Mouse (Mus musculus) midbrain, postnatal 0 days (tissue): ENCODE data around the gene Serpinf2. TPM values are rescaled to one million over a fixed set of nuclear protein-coding genes. Genes with fewer than 3 reads are reported as not detected.
"Not testable (repeated sequence)": the region's sequence is repeated elsewhere in the genome, so short reads cannot be mapped to it uniquely, and the experiment has no call there.

Experiments
- ATAC-seq: fragments of 200-750 bp; cut with Nextera tagmentation; 2 replicates; pipeline ENCODE4 v1.8.0; 2017; ENCODE audit warnings: moderate number of reproducible peaks, mild to moderate bottlenecking, moderate TSS enrichment, moderate library complexity; ENCODE audit not compliant: low FRiP score
- DNase-seq: peaks from one replicate; pipeline ENCODE4 v3.0.0-alpha.2; 2015; ENCODE audit warnings: low spot score
- H3K27ac ChIP-seq: fragments of 300-500 bp; sonication (generic); 2 replicates; pipeline ENCODE4 v1.5.1; 2014; ENCODE audit warnings: low read depth, mild to moderate bottlenecking, low read length, mixed read lengths
- H3K27me3 ChIP-seq: fragments of 300-500 bp; sonication (generic); 2 replicates; pipeline ENCODE4 v1.6.1; 2014; ENCODE audit warnings: low read length, control low read depth, mixed read lengths; ENCODE audit not compliant: insufficient read depth
- H3K36me3 ChIP-seq: fragments of 300-500 bp; sonication (generic); 2 replicates; pipeline ENCODE4 v1.6.1; 2014; ENCODE audit warnings: low read length, control low read depth, mixed read lengths; ENCODE audit not compliant: insufficient read depth
- H3K4me1 ChIP-seq: fragments of 300-500 bp; sonication (generic); 2 replicates; pipeline ENCODE4 v1.6.1; 2014; ENCODE audit warnings: mild to moderate bottlenecking, control low read depth, antibody characterized with exemption, low read length, mixed read lengths; ENCODE audit not compliant: insufficient read depth
- H3K4me2 ChIP-seq: fragments of 300-500 bp; sonication (generic); 2 replicates; pipeline ENCODE4 v1.6.1; 2014; ENCODE audit warnings: low read depth, mild to moderate bottlenecking, low read length, mixed read lengths; ENCODE audit not compliant: poor library complexity, severe bottlenecking
- H3K4me3 ChIP-seq: fragments of 300-500 bp; sonication (generic); 2 replicates; pipeline ENCODE4 v1.5.1; 2014; ENCODE audit warnings: low read depth, mild to moderate bottlenecking, low read length, moderate library complexity
- H3K9ac ChIP-seq: fragments of 300-500 bp; sonication (generic); replicated peaks from 2 replicates; pipeline ENCODE4 v1.6.1; 2014; ENCODE audit warnings: mild to moderate bottlenecking, low read length, moderate library complexity, mixed read lengths; ENCODE audit not compliant: poor library complexity, severe bottlenecking
- H3K9me3 ChIP-seq: fragments of 300-500 bp; sonication (generic); 2 replicates; pipeline ENCODE4 v1.6.1; 2016; ENCODE audit warnings: low read length, control low read depth
- CTCF ChIP-seq: IDR thresholded peaks from 2 replicates; pipeline ENCODE4 v1.5.1; 2016; ENCODE audit warnings: antibody characterized with exemption, mild to moderate bottlenecking
- WGBS: fragments of 180-500 bp; shearing (Covaris S2); extraction: QIAGEN DNeasy Blood & Tissue Kit; methylation state at CpG from one replicate; pipeline ENCODE4 v1.1.7; 2014; 5-methylcytosine and 5-hydroxymethylcytosine counted together
- microRNA counts: library from miRNA; unstranded; fragments of <30 nt; microRNA quantifications from one replicate; lab custom pipeline; 2015
- microRNA-seq: library from miRNA; unstranded; fragments of <30 nt; microRNA quantifications from one replicate; pipeline ENCODE4, GENCODE M21; 2016; ENCODE audit warnings: borderline number of aligned reads
- polyA plus RNA-seq: library from polyadenylated mRNA; unstranded; fragments of >200 nt; fragmentation: Nextera tagmentation; extraction: Ambion mirVana; gene quantifications from 2 replicates; pipeline ENCODE4 v1.2.1, GENCODE M21; 2015
- total RNA-seq: library from RNA; depleted of rRNA; stranded (reverse); fragments of >200 nt; gene quantifications from 2 replicates; pipeline ENCODE4 v1.2.3, GENCODE M21; 2014; rRNA removed

Serpinf2 gene
- total and polyA plus RNA-seq, 2 experiments from 2014 or later, result not detected

DNA sequence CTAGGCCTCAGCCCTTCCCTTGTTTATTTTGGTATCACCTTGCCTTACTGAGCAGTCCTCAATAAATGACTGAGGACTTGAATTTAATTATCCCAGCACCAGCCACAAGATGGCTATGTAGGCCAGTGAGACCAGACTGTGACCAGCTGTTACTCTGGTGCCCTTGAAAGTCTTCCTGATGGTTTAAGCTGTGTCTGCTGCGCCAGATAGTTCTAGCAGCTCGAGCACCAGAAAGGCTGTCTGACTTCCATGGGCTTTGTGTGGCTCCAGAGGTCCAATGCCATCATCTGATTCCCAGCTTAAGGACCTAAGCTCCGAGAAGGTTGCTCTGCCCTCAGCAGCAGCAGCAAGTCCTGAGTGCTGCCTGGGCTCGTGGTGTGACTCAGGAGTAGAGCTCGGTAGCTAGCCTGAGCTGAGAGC is 37.1 kb downstream of the Serpinf2 start:
- H3K4me1 ChIP-seq, result no peaks in the 10 kb centered on the region
- ATAC-seq, result peak; percentile 72; the same call in 1 of the 2 replicates
- no peaks in the 10 kb centered on the region for H3K9me3 ChIP-seq
- H3K4me3 ChIP-seq, result no peak overlapping the region
- H3K27ac ChIP-seq, result peak overlapping the region; percentile 60; the same call in 1 of the 2 replicates
- no peaks in the 10 kb centered on the region for H3K36me3 ChIP-seq
- H3K9ac ChIP-seq, result no peak overlapping the region
- peak; percentile 90 for DNase-seq
- 47% methylated on average over 5 of the region's 5 CpGs for WGBS
- no peak overlapping the region for H3K4me2 ChIP-seq
- TF ChIP-seq CTCF, result peak; percentile 87
- H3K27me3 ChIP-seq, result no peaks in the 10 kb centered on the region

DNA sequence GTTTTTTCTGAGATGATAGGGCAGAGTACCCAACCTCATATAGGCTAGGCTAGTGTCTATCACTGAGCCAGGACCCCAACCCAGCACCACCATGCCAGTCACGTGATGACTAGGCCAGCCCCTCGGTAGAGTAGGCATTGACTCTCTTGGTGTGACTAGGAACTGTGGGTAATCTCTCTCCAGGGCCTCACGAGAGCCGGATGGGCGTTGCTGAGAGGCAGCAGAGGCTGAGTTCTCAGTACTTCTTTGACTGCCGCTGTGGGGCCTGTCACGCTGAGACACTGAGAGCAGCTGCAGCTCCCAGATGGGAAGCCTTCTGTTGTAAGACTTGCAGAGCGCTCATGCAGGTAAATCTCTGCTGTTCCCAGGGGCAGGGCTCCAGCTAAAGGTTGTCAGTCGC is 39.3 kb downstream of the Serpinf2 start:
- Histone ChIP-seq H3K36me3 (no peaks in the 10 kb centered on the region), H3K4me1 (no peaks in the 10 kb centered on the region), H3K27me3 (no peaks in the 10 kb centered on the region), H3K9ac (no peak overlapping the region), H3K4me2 (no peak overlapping the region), H3K4me3 (no peak overlapping the region), H3K27ac (no peak overlapping the region), H3K9me3 (no peaks in the 10 kb centered on the region)
- ATAC-seq (no peak), DNase-seq (peak; percentile 35)
- no peak for TF ChIP-seq CTCF
- WGBS, result 52% methylated on average over 9 of the region's 9 CpGs

DNA sequence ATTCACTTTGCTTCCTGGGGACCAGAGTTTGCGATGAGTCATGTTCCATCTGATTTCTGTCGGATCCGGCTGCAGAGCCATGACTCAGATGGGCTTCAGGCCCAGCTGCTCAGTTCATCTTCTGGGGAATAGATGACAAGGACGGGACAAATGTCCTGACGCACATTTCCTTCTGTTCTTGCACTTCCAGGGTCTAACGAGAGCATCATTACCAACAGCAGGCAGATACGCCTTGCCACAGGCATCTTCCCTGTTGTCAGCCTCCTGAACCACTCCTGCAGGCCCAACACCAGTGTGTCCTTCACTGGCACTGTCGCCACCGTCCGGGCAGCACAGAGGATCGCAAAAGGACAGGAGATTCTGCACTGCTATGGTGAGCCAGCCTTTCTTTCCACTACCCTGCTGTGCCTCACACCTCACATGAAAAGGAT is 40.0 kb downstream of the Serpinf2 start:
- H3K27me3 ChIP-seq, result no peaks in the 10 kb centered on the region
- 83% methylated on average over 11 of the region's 11 CpGs for WGBS
- no peak overlapping the region for H3K27ac ChIP-seq
- ATAC-seq, result no peak
- no peak overlapping the region for H3K9ac ChIP-seq
- no peak overlapping the region for H3K4me3 ChIP-seq
- no peak for DNase-seq
- no peaks in the 10 kb centered on the region for H3K36me3 ChIP-seq
- no peaks in the 10 kb centered on the region for H3K9me3 ChIP-seq
- no peak overlapping the region for H3K4me2 ChIP-seq
- no peak for TF ChIP-seq CTCF
- H3K4me1 ChIP-seq, result no peaks in the 10 kb centered on the region

DNA sequence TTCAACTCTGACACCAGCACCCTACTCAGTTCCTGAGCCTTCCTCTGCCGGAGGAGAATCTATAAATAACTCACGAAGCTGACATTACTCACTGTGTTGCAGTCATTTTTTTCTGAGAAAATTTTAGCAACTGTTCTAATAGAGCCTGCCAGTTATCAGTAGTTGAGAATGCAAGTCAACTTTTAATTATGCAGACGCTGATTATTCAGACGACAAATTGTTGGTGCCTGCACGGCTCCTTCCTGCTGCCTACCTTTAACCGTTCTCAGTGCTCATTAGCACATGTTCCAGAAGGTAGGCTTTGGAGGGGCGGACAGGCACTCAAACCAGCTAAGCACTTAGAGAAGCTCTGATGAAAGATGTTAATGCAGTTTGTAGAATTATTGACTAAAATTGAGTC is 41.9 kb downstream of the Serpinf2 start:
- ATAC-seq (no peak), DNase-seq (no peak)
- no peaks in the 10 kb centered on the region for H3K36me3 ChIP-seq
- H3K9ac ChIP-seq, result no peak overlapping the region
- H3K27me3 ChIP-seq, result no peaks in the 10 kb centered on the region
- no peak overlapping the region for H3K4me3 ChIP-seq
- H3K9me3 ChIP-seq, result no peaks in the 10 kb centered on the region
- no peak overlapping the region for H3K4me2 ChIP-seq
- TF ChIP-seq CTCF, result no peak
- H3K27ac ChIP-seq, result peak overlapping the region; percentile 47; the same call in 1 of the 2 replicates
- 72% methylated on average over 7 of the region's 7 CpGs for WGBS
- no peaks in the 10 kb centered on the region for H3K4me1 ChIP-seq

DNA sequence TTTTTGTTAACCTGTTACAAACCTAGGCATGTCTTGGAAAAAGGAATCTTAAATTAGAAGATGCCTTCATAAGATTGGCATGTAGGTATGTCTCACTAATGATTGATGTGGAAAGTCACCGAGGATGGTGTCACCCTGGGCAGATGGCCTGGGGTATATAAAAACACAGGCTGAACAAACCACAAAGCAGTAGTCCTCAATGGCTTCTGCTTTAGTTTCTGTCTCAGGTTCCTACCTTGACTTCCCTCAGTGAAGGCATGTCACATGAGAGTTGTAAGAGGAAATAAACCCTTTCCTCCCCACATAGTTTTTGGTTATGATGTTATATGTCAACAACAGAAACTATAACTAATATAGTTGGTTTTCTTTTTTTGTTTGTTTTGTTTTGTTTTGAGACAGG is 43.8 kb downstream of the Serpinf2 start:
- 82% methylated on average over 1 of the region's 1 CpGs for WGBS
- H3K27ac ChIP-seq, result no peak overlapping the region

DNA sequence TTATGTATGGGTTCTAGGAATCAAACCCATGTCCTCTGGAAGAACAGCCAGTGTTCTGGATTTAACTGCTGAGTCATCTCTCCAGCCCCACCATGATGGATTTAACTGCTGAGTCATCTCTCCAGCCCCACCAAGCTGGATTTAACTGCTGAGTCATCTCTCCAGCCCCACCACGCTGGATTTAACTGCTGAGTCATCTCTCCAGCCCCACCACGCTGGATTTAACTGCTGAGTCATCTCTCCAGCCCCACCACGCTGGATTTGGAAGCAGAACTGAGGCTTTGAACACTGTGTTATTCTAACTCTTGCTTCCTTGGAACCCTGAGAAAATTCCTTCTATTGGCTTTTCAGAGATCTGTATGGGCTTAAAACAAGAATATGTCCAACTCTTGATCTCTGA is 55.9 kb downstream of the Serpinf2 start:
- not testable (repeated sequence) for H3K4me2 ChIP-seq, H3K9ac ChIP-seq, H3K4me3 ChIP-seq, ATAC-seq, H3K36me3 ChIP-seq, H3K27ac ChIP-seq, H3K27me3 ChIP-seq, DNase-seq, H3K4me1 ChIP-seq, H3K9me3 ChIP-seq
- 50% methylated on average over 3 of the region's 3 CpGs for WGBS

More for the DNA sequence above, 43.8 kb downstream of the Serpinf2 start:
- DNase-seq (no peak), ATAC-seq (no peak)
- H3K27me3 ChIP-seq, result no peaks in the 10 kb centered on the region
- no peak overlapping the region for H3K4me2 ChIP-seq
- TF ChIP-seq CTCF, result no peak
- no peaks in the 10 kb centered on the region for H3K4me1 ChIP-seq
- no peaks in the 10 kb centered on the region for H3K9me3 ChIP-seq
- no peak overlapping the region for H3K4me3 ChIP-seq
- no peak overlapping the region for H3K9ac ChIP-seq
- no peaks in the 10 kb centered on the region for H3K36me3 ChIP-seq

MicroRNAs encoded within 50 kb of the gene (microRNA counts, 519-probe panel; counts per million panel counts)
- 5,894 counts per million, percentile 96 among the panel's probes with 10 or more counts for microRNA mmu-miR-22 (lab: Ali Mortazavi, UCI)

Small RNA genes lying within 50 kb of the gene (microRNA-seq; reads per million reads assigned to microRNA genes)
- gene Mir22, result 11,687 reads per million, percentile 96 among the genes with 10 or more reads in this experiment

Other genes starting within 250 kb of the Serpinf2 start
- 17.4 and 19.9 TPM in 2 replicates for gene Dph1, start 248.3 kb downstream of the Serpinf2 start, total RNA-seq
- gene Dph1, start 248.3 kb downstream of the Serpinf2 start, polyA plus RNA-seq, result 10.8 and 12.1 TPM in 2 replicates
- gene Rtn4rl1, start 245.8 kb downstream of the Serpinf2 start, total RNA-seq, result 15.4 and 18.5 TPM in 2 replicates
- 16.2 and 17.5 TPM in 2 replicates for gene Rtn4rl1, start 245.8 kb downstream of the Serpinf2 start, polyA plus RNA-seq
- 35.9 and 47.6 TPM in 2 replicates for gene Rpa1, start 91.3 kb downstream of the Serpinf2 start, total RNA-seq
- gene Rpa1, start 91.3 kb downstream of the Serpinf2 start, polyA plus RNA-seq, result 43.8 TPM in 2 replicates
- gene Smyd4, start 91.2 kb downstream of the Serpinf2 start, total RNA-seq, result 11.0 and 16.7 TPM in 2 replicates
- 15.2 and 16.8 TPM in 2 replicates for gene Smyd4, start 91.2 kb downstream of the Serpinf2 start, polyA plus RNA-seq
- 50.6 and 92.0 TPM in 2 replicates for gene Serpinf1, start 16.9 kb downstream of the Serpinf2 start, total RNA-seq
- gene Serpinf1, start 16.9 kb downstream of the Serpinf2 start, polyA plus RNA-seq, result 34.3 and 44.6 TPM in 2 replicates
- gene Wdr81, start 15.1 kb upstream of the Serpinf2 start, total RNA-seq, result 17.4 and 29.7 TPM in 2 replicates
- gene Wdr81, start 15.1 kb upstream of the Serpinf2 start, polyA plus RNA-seq, result 4.5 and 4.8 TPM in 2 replicates
- gene Tlcd2, start 22.1 kb upstream of the Serpinf2 start, total RNA-seq, result 0.66 and 0.76 TPM in 2 replicates
- gene Tlcd2, start 22.1 kb upstream of the Serpinf2 start, polyA plus RNA-seq, result 1.6 and 1.9 TPM in 2 replicates
- gene Prpf8, start 47.2 kb upstream of the Serpinf2 start, total RNA-seq, result 121 and 129 TPM in 2 replicates
- gene Prpf8, start 47.2 kb upstream of the Serpinf2 start, polyA plus RNA-seq, result 25.7 and 27.6 TPM in 2 replicates
- 5.7 and 7.0 TPM in 2 replicates for gene Rilp, start 70.5 kb upstream of the Serpinf2 start, total RNA-seq
- 6.9 and 7.5 TPM in 2 replicates for gene Rilp, start 70.5 kb upstream of the Serpinf2 start, polyA plus RNA-seq
- gene Scarf1, start 73.9 kb upstream of the Serpinf2 start, total RNA-seq, result 3.6 and 3.8 TPM in 2 replicates
- 3.0 and 3.5 TPM in 2 replicates for gene Scarf1, start 73.9 kb upstream of the Serpinf2 start, polyA plus RNA-seq
- 34.3 and 34.5 TPM in 2 replicates for gene Slc43a2, start 92.1 kb upstream of the Serpinf2 start, total RNA-seq
- 17.0 and 20.4 TPM in 2 replicates for gene Slc43a2, start 92.1 kb upstream of the Serpinf2 start, polyA plus RNA-seq
- gene Pitpna, start 148.5 kb upstream of the Serpinf2 start, total RNA-seq, result 105 and 108 TPM in 2 replicates
- 91.7 and 106 TPM in 2 replicates for gene Pitpna, start 148.5 kb upstream of the Serpinf2 start, polyA plus RNA-seq
- 50.0 and 50.2 TPM in 2 replicates for gene Inpp5k, start 191.4 kb upstream of the Serpinf2 start, total RNA-seq
- gene Inpp5k, start 191.4 kb upstream of the Serpinf2 start, polyA plus RNA-seq, result 43.7 and 49.9 TPM in 2 replicates
- 19.3 and 22.8 TPM in 2 replicates for gene Myo1c, start 210.9 kb upstream of the Serpinf2 start, total RNA-seq
- gene Myo1c, start 210.9 kb upstream of the Serpinf2 start, polyA plus RNA-seq, result 7.7 and 7.8 TPM in 2 replicates
- 79.5 and 90.1 TPM in 2 replicates for gene Crk, start 239.7 kb upstream of the Serpinf2 start, total RNA-seq
- gene Crk, start 239.7 kb upstream of the Serpinf2 start, polyA plus RNA-seq, result 71.6 and 75.0 TPM in 2 replicates